Mouse (Mus musculus): ENCODE results near the gene Trp53inp2.

- TF ChIP-seq CTCF (IDR thresholded peaks at IDR 0.05; ENCODE audit: insufficient read depth, low read depth, low read length) (no peak), POLR2A (IDR thresholded peaks at IDR 0.05; ENCODE audit: insufficient read depth, low read depth, low read length) (no peak)
These were observed 21.1 kb downstream of the Trp53inp2 start for GRCm38 (mm10) chr2:155401926-155402325.

All from olfactory bulb, adult 2 months (tissue).